Mouse (Mus musculus) adrenal gland, postnatal 4 days (tissue): Measurements from ENCODE around the gene Coa7. TPM values are rescaled to one million over a fixed set of nuclear protein-coding genes. Genes with fewer than 3 reads are reported as not detected.

Experiments used
- DNase-seq, 2 experiments: peaks; one replicate each; pipeline ENCODE4 v3.0.0; 2021 to 2022; ENCODE audit warnings: low spot score in 2 of 2, mixed read lengths in 2 of 2
- long read RNA-seq, 2 experiments: library from polyadenylated mRNA; stranded (forward); transcript quantifications; one replicate each; pipeline ENCODE4 v2.0.0; 2021
- total RNA-seq, 2 experiments: library from RNA; stranded (reverse); gene quantifications; 2 replicates each; pipeline ENCODE4 v1.2.3; 2021

Gene Coa7
- 10 to 100 TPM; 58.6 to 59.5 TPM for total RNA-seq
- long read RNA-seq, experiment 1, transcript Coa7-202 (3 exons, 3,714 nt), result major isoform, 43 of 48 reads
- long read RNA-seq, experiment 1, partial matches to known transcripts, result 0 of 48 reads
- long read RNA-seq, experiment 1, other reads (novel, unspliced or antisense), result 4 of 48 reads
- long read RNA-seq, experiment 2, transcript Coa7-202 (3 exons, 3,714 nt), result major isoform, 40 of 44 reads
- long read RNA-seq, experiment 2, partial matches to known transcripts, result 0 of 44 reads
- long read RNA-seq, experiment 2, other reads (novel, unspliced or antisense), result 3 of 44 reads

DNA sequence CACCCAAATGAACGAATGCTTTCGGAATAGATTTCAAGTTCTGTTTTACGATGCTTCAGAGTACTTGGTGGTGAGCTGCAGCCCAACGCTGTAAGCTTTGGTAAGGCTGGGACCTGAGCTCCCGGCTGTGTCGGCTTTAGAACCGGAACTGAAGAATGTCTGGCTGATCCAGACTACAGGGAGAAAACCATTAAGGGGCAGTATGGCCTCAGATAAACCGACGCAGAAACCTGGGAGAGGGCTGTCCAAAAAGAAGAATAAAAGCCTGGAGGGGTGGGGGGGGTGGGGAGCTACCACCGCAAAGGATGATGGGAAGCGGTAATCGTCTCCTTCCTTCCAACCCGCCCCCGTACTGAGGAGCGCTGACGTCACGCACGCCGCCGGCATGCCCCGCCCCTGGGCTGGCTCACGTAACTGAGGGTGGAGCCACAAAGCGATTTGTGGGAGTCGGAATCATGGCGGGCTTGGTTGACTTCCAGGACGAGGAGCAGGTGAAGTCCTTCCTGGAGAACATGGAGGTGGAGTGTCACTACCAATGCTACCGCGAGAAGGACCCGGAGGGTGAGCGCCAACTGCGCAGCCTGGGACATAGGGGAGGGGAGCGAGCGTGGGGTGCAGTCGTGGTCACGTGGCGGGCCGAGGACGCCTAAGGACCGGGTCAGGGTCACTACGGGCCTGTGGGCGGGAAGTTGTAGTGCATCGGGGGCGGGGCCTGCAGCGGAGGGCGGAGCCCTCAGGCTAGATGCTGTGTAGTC lies at the start of gene Coa7:
Gene Coa7 (plus strand): TSS at position 411 of the 755 bp plus-strand sequence.
- peak; percentile 87 to 94 for DNase-seq

DNA sequence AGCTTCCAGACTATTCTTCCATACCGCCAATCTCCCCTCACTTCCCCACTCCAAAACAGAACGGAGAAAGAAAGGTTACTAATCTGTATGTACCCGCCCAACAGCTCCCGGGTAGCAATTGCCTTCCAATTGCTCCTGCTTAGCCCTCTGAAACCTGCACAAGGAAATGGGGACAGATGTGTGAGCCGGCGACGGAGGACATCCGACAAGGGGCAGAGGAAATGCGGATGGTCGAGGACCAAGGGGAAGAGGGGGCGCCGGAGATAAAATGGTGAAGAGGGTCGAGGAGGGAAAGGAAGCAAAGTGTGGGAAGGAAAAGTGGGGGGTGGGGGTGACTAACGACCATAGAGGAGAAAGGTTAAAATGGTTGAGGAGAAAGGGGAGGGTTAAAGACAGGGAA lies 27.7 kb upstream of the Coa7 start:
- DNase-seq, result no peak

DNA sequence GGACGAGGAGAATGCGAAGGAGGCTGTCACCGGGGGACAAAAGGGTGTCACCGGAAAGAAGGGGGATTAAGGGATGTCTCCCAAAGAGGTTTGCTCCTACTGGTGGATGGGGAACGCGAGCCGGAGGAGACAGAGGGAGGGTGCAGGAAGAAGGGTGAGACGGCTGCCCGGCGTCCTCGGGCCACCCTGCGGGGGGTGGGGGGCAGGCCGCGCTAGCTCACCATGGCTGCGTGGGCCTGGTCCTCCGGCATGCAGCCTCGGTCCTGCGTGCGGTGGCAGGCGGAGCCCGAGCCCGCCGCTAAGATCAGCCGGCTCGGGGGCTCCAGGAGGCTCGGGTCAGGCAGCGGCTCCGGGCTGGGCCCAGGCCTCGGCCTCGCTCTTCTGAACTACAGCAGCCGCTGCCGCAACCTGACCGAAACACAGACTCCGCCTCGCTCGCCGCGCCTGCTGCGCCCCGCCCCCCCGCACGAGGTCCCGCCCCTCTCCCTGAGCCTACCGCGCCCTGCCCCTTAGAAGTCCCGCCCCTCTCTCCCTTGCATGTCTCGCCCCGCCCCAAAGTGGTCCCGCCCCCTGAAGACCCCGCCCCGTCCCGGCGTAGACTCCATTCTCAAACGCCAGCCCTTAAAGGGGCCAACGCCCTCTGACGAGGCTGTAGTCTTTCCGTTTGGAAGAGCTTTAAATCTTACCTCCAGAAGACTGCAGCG lies 27.1 kb upstream of the Coa7 start, which contains the start of gene Zyg11b:
Gene Zyg11b (minus strand): TSS at position 427 of the 704 bp plus-strand sequence.
- peak; percentile 75 to 83 for DNase-seq

DNA sequence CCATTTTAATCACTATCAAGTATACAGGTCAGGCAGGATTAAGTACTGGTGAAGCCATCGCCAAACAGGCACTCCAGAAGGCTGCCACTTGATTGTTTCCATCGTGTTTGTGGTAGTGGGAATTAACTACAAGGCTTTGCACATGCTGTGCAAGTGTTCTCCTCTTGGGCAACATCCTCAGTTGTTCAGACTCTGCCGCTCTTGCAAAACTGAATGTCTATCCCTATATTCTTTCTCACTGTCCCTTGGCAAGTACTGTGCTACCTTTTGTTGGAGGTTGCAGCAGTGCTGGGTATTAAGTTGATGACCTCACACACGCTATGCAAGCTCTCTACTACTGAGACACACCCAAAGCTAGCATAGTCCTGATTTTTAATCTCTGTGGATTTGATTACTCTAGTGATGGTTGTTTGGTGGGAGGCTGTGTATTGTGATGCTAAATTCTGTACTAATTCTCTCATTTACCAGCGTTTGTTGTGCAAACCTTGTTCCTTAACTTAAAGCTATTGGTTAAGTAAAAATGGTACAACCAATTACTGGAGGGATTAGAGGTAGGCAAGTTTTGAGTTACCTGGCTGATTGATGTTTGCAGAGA lies 25.5 kb upstream of the Coa7 start:
- DNase-seq, result no peak

DNA sequence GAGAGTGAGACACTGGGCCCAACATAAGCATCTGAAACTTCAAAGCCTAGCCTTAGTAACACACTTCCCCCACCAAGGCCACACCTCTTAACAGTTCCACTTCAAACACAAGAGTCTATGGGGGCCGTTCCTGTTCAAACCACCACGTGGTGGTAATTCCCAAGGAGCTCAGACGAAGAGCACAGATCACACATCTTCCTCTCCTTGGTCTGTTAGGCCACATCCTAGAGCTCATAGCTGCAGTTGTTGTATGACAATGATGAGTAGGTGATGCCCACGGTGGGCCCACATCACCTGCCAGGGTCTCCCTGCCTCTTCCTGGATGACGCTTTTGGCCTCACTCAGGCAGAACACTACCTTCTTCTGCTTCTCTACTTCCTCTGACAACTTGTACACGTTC lies 17.2 kb upstream of the Coa7 start:
- DNase-seq, result no peak

DNA sequence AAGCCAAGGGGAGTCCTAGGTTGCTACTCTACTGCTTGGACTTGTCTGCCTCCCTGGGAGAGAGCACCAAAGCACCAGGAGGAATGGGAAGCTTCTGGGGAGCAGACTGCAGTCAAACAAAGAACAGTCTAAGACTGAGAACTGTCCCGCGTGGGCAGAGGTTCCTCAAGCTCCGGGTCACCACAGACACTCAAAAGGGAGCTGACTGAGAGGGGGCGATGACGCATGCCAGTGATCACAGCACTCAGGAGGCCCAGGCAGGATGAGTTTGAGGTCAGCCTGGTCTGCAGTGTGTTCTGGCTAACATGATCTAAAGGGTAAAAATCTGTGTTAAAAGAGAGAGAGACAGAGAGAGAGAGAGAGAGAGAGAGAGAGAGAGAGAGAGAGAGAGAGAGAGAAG lies 13.9 kb upstream of the Coa7 start:
- no peak for DNase-seq

DNA sequence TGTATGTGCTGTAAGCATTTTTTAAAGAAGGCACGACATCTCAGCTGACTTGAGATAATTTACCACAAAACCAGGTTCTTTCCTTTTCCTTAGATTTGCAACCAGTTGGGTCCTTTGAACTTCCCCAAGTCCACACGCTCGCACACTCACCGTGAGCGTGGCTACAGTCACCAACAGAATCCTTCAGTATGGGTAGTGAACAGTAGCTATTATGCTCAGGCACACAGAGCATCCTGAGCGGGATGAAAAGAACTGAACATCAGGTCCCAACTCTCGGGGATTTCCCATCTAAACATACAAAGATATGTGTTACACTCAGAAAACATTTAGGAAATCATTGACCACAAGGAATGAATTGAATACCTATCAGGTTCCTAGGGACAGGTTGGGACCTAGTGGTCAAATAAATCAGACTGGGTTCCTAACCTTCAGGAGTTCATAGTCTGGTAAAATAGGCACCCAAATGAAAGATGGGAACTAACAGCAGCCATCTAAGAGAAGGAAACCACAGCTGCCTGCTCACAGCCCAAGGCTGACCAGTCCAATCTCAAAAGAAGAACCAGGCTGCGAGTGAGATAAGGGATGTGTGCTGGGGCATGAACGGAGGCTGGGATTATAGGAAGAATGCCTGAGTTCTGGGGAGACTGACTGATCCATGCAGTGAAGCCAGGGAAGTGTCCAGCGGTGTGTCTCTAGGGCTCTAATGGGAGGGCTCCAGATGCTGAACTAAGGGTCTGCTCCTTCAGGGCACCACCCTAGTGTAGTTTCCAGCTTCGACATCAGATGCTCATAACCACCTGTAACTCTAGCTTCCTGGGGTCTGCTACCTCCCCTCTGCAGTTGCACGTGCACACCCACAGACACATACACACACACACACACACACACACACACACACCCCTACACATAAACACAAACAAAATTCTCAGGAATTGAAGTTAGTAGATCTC lies 10.0 kb upstream of the Coa7 start:
- DNase-seq, result no peak

DNA sequence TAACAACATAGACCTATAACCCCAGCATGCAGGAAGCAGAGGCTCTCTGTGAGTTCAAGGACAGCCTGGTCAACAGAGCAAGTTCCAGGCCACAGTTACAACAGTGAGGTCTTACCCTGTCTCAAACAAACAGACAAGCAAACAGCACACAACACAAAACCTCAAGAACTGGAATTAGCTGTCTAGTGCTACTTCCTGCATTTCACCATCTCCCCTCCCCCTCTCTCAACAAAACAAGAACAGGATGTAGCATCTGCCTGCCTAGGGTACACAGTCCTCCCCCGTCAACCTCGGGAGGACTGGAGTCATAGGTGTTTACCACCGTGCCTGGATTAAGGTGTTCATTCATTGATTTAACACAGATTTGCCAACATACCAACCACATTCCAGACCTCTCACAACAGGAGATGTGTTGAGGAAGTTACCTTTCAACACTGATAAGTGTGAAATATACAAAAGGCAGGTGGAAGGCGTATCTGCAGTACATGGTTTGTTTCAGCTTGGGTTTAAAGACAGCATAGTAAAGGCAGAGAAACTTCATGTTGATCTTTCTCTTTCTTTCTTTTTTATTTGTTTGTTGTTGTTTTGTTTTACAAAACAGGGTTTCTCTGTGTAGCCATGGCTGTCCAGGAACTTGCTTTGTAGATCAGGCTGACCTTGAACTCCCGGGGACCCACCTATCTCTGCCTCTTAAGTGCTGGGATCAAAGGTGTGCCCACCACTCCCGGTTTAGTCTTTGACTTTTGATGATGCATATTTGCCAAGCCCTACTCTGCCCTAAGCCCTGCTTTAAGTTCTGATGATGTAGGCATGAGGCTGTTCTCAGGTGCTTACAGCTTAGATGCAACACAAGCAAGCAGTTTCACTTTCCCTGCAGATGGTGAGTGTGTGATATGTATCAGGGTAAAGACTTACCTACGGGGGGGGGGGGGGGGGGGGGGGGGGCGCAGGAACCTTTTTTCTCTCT lies 9.0 kb upstream of the Coa7 start:
- no peak for DNase-seq

DNA sequence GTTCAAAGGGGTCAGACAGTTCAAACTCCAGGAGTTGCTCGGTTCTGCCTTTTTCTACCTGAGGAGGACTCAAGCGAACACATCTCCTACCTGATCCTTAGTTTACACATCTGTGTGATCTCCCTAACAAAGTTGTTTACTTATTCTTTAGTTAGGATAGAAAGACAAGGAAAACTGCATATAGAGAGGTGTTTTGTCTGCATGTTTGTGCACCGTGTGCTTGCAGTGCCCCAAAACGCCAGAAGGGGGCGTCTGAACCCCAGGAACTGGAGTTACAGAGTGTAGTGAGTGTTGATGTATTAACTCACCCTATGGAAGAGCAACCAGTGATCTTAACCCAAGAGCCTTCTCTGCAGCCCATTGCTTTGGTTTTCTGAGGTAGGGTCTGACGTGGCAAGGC lies 8.2 kb upstream of the Coa7 start:
- DNase-seq, result no peak

DNA sequence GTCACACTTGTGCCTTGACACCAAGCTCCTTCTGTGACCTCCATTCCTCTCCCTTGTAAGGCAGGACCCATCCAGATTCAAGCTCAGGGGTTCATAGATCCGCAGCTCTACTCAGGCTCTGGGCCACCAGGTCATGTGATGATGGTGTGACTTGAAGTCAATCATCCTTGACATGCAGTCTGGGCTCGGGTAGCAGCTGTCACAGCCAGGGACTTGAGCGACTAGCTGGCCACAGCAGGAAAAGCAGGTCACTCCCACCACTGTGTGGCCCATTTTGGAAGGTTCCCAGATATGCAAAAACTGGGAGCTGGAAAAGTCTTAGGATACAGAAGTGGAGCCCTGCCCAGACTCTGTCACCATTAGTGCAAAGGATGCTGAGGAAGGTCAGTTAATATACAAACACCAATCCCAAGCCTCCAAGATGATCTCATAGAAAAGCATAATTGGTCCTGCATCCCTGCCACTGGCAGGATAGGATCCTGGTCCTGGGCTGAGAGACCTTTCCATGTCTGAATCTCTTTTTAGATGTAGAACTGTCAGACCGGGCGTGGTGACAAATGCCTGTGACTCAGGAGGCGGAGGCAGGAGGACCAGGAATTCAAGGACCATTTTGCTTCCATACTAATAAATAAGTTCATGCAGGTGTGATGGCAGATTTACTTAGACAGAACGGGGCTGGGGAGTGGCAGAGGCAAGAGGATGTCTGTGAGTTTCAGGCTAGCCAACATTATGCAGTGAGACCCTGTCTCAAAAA lies 7.1 kb upstream of the Coa7 start:
- no peak for DNase-seq

DNA sequence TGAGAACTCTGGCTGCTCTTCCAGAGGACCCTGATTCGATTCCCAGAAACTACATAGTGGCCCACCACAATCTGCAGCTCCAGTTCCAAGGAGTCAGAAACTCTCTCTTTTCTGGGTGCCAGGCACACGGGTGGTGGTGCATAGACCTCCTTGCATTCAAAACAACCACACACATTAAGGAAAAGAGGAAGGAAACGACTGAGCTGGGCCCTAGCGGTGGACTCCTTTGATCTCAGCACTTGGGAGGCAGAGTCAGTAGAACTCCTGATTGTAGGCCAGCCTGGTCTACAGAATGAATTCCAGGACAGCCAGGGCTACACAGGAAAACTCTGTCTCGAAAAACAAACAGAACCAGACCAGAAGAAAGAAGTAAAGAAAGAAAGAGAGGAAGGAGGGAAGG lies 4.4 kb upstream of the Coa7 start:
- DNase-seq, result no peak

DNA sequence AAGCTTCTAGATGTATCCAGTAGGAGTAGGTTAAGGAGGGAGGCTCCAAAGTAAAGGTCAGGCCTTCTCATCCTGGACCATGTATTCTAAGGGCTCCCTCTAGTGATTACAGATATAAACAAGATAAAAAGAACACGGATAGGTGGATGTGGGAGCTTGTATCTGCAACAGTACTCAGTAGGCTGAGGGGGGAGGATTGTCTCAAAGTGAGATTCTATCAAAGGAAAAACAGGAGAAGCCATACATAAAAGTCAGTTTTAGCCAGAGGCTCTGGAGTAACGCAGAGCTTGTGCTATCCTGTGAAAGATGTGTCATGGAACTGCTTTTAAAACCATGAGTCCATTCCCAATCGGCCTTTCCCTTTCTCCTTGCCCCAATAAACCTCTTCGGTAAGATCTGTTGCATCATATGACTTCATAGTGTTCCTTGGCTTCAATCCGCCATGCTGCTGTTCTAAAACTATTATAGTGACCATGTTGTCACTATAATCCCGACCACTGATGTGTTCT lies 815 bp upstream of the Coa7 start:
- DNase-seq, result no peak

DNA sequence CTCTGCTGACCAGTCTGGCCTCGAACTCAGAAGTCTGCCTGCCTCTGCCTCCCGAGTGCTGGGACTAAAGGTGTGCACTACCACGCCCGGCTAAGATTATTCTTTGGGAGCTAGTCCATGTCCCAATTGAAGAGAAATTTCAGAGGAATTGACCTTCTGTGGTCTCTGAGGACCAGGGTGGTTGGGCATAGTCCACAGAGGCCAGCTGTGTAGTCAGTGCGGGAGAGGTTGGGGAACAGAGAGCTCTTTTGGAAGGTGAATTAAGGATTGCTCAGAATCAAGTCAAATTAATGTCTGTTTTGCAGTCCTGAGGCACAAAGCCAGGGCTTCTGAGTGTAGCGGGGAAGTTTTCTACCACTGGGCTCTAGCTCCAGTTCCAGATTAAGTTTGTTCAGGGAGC lies 1.9 kb downstream of the Coa7 start:
- no peak for DNase-seq

DNA sequence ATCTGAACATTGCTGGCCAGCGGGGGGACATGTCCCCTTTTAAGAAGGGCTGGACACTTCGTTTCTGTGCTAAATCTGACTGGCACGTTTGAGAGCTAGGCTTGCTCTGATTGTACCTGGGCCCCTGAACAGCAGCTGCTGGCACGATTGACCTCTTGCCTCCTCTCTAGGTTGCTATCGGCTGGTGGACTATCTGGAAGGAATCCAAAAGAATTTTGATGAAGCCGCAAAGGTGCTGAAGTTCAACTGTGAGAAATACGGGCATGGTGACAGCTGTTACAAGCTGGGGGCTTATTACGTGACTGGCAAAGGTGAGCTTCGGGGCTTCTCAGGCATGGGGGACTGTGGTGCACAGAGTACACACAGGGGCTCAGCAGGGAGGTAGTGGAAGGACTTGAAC lies 4.1 kb downstream of the Coa7 start:
- no peak for DNase-seq

DNA sequence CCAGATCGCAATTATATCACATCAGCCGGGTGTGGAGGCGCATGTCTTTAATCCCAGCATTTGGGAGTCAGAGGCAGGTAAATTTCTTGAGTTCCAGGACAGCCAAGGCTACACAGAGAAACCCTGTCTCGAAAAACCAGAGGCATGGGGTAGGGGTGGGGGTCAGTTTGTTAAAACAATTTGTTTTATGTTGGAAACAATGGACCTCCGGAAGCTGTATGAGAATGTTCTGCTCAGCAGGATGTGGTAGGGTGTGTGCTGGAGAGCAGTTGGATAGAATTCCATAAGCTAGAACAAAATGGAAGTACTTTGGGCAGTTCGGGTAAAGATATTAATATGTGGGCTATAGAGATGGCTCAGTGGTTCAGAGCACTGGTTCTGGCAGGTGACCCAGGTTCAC lies 7.5 kb downstream of the Coa7 start:
- no peak for DNase-seq

DNA sequence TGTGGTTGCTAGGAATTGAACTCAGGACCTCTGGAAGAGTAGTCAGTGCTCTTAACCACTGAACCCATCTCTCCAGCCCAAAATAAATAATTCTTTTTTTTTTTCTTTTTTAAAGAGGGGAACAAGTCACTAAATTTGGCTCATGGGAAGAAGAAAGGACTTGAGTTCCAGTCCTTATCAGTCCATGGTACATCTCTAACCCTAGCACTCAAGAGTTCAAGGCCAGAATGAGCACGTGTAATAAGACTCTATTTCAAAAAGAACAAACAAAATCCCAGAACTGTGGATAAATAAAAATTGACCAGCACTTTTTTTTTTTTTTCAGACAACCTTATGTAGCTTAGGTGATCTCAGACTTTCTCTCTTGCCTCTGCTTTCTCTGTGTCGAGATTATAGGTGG lies 8.8 kb downstream of the Coa7 start:
- no peak for DNase-seq

DNA sequence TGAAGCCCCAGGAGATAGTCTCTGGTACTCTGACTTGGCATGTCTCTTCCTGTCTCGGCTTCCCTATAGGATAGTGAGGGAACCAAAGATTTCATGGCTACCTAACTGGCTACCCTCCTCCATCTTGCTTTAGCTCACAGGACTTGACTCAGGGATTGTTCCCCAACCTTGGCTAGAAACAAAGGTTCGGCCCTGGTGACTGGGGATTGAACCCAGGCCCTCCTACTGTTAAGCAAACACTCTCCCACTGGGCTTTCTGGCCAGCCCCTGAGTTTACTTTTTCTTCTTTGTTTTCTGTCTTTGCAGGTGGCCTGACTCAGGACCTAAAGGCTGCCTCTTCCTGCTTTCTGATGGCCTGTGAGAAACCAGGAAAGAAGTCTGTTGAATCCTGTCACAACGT lies 9.9 kb downstream of the Coa7 start:
- DNase-seq, result no peak

DNA sequence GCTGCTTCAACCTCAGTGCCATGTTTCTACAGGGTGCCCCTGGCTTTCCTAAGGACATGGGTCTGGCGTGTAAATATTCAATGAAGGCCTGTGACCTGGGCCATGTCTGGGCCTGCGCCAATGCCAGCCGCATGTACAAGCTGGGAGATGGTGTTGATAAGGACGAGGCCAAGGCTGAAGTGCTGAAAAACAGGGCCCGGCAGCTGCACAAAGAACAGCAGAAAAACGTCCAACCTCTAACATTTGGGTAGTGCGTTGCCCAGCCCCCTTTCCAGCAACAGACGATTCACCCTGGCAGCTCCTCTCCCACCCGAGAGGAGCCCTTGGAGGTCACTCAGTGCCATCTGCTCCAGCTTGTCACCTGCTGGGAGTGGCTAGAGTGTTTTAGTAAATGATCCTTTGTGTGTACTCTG lies 10.4 kb downstream of the Coa7 start:
- DNase-seq, result no peak

DNA sequence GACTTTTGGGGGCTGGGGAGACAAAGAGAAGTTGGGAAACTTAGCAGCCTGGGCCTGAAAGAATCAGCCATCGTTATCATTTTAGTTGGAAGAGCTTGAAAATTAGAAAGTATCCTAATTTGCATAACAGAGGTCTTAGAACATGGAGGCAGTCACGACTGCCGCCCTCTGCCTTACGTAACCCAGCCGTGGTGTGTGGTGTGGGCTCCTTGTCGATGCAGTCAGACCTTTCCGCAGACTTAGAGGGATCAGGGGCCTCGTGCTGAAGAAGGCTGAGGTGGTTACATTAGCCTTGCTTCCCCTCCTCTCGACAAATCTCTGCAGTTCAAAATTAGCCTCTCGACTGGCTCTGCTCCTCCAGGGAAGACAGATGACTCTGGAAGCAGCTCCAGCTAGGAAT lies 10.9 kb downstream of the Coa7 start:
- DNase-seq, result no peak
